Mouse (Mus musculus) CH12.LX (cell line): ENCODE results near the gene Adamts14.

Source experiments
- BHLHE40 ChIP-seq: IDR thresholded peaks from 2 replicates; pipeline ENCODE4 v1.6.1; 2011; ENCODE audit warnings: mild to moderate bottlenecking, low read depth, low read length, improper control_type of control experiment
- CTCF ChIP-seq, 2 experiments: IDR thresholded peaks in 1 of 2; conservative IDR thresholded peaks in 1 of 2; 2 replicates each; pipeline ENCODE4 v1.5.1; 2011 to 2012; ENCODE audit warnings: low read depth in 2 of 2, low read length in 2 of 2, improper control_type of control experiment in 1 of 2, inconsistent platforms in 1 of 2, mild to moderate bottlenecking in 1 of 2, moderate library complexity in 1 of 2
- E2F4 ChIP-seq: IDR thresholded peaks from 2 replicates; pipeline ENCODE4 v1.6.1; 2011; ENCODE audit warnings: low read depth, low read length, improper control_type of control experiment; ENCODE audit not compliant: insufficient replicate concordance
- ELF1 ChIP-seq: IDR thresholded peaks from 2 replicates; pipeline ENCODE4 v1.6.1; 2014; ENCODE audit warnings: low read depth, mild to moderate bottlenecking, inconsistent platforms, low read length, improper control_type of control experiment
- EP300 ChIP-seq: IDR thresholded peaks from 2 replicates; pipeline ENCODE4 v1.6.1; 2011; ENCODE audit warnings: low read length, improper control_type of control experiment
- NELFE ChIP-seq: IDR thresholded peaks from 2 replicates; pipeline ENCODE4 v1.6.1; 2011; ENCODE audit warnings: low read depth, low read length, improper control_type of control experiment
- POLR2A ChIP-seq: IDR thresholded peaks from 2 replicates; pipeline ENCODE4 v1.6.1; 2011; ENCODE audit warnings: low read depth, mild to moderate bottlenecking, improper control_type of control experiment, low read length
- ZNF384 ChIP-seq: IDR thresholded peaks from 2 replicates; pipeline ENCODE4 v1.6.1; 2012; ENCODE audit warnings: low read depth, low read length, improper control_type of control experiment, inconsistent platforms

GRCm38 (mm10) chr10:61312159-61312558 lies 38.9 kb upstream of the Adamts14 start:
- no peak for TF ChIP-seq BHLHE40
- no peak for TF ChIP-seq ELF1
- TF ChIP-seq POLR2A, result no peak
- no peak for TF ChIP-seq CTCF (conservative IDR thresholded peaks at IDR 0.05 in 1 of 2, IDR thresholded peaks at IDR 0.05 in 1 of 2; ENCODE audit: low read depth in 2 of 2, low read length in 2 of 2)
- TF ChIP-seq E2F4, result no peak
- TF ChIP-seq ZNF384, result no peak
- TF ChIP-seq EP300, result no peak
- no peak for TF ChIP-seq NELFE
